Mouse (Mus musculus): ENCODE results near the gene Mettl23.
"Not testable (repeated sequence)": the region's sequence is repeated elsewhere in the genome, so short reads cannot be mapped to it uniquely, and the experiment has no call there.

- TF ChIP-seq CTCF (IDR thresholded peaks at IDR 0.05; ENCODE audit: control insufficient read depth, insufficient read depth, insufficient replicate concordance, low read depth, low read length); POLR2A (IDR thresholded peaks at IDR 0.05; ENCODE audit: control insufficient read depth, low read depth, low read length): not testable (repeated sequence)
Measured at GRCm38 (mm10) chr11:116823885-116824284, 19.2 kb upstream of the Mettl23 start.
